Mouse (Mus musculus): Measurements from ENCODE around the gene Slc7a5.

DNA sequence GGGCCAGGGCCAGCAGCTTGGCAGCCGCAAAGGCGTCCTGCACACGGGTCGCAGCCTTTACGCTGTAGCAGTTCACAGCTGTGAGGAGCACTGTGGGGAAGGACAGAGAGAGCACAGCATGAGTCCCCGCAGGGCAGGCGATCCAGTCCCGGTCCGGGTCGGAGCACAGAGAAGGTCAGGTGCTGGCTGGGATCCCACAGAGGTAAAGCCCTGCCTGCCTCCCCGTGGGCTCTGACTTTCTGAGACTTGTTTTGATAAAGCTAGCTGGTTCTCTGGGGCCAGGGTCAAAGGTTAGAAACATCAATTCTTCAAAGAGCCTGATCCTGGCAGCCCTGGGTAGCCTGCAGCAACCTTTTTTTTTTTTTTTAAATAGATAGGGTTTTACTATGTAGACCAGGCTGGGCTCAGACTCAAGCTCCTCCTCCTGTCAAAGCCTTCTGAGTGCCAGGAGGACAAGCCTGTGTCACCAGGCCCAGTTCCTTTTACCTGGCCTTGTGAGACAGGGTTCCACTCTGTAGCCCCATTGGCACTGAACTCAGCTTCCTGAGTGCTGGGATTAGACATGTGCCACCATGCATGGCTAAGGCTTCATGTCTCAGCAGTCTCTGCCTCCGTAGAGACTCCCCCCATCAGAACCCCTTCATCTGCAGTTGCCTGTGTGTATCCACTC lies 10.9 kb downstream of the Slc7a5 start:
- TF ChIP-seq NELFE (IDR thresholded peaks at IDR 0.05; ENCODE audit: low read depth, low read length): no peak
- TF ChIP-seq CTCF (conservative IDR thresholded peaks at IDR 0.05 in 1 of 2, IDR thresholded peaks at IDR 0.05 in 1 of 2; ENCODE audit: low read depth in 2 of 2, low read length in 2 of 2): no peak
- TF ChIP-seq MEF2A (IDR thresholded peaks at IDR 0.05; ENCODE audit: borderline replicate concordance, low read depth, low read length): no peak
- TF ChIP-seq POLR2AphosphoS2 (IDR thresholded peaks at IDR 0.05; ENCODE audit: low read depth, low read length): no peak; the same call in 1 of the 2 replicates
- TF ChIP-seq EP300 (IDR thresholded peaks at IDR 0.05; ENCODE audit: low read length): no peak
- TF ChIP-seq USF2 (conservative IDR thresholded peaks at IDR 0.05; ENCODE audit: low read depth, low read length): no peak
- TF ChIP-seq SMC3 (IDR thresholded peaks at IDR 0.05; ENCODE audit: low read depth, low read length): no peak
- TF ChIP-seq HCFC1 (IDR thresholded peaks at IDR 0.05; ENCODE audit: low read depth, low read length): no peak

Measured in CH12.LX (cell line).